Mouse (Mus musculus) liver, embryonic 13.5 days (tissue): ENCODE data around the gene Ppp2r5b. TPM values are rescaled to one million over a fixed set of nuclear protein-coding genes. Genes with fewer than 3 reads are reported as not detected.
A peak's percentile ranks its signal among the peaks of the same experiment; 100 is the strongest.

Experiments used
- ATAC-seq: fragments of 200-750 bp; cut with Nextera tagmentation; 2 replicates; pipeline ENCODE4 v1.8.0; 2017; ENCODE audit warnings: low read depth, mild to moderate bottlenecking, moderate number of reproducible peaks, moderate library complexity
- DNase-seq: peaks from one replicate; pipeline ENCODE4 v3.0.0; 2022
- H3K27ac ChIP-seq: fragments of 300-500 bp; sonication (generic); 2 replicates; pipeline ENCODE4 v1.5.1; 2015; ENCODE audit warnings: moderate library complexity, mild to moderate bottlenecking, inconsistent platforms
- H3K27me3 ChIP-seq: fragments of 300-500 bp; sonication (generic); 2 replicates; pipeline ENCODE4 v1.6.1; 2015; ENCODE audit warnings: mild to moderate bottlenecking, inconsistent platforms
- H3K36me3 ChIP-seq: fragments of 300-500 bp; sonication (generic); 2 replicates; pipeline ENCODE4 v1.6.1; 2015; ENCODE audit warnings: mild to moderate bottlenecking, inconsistent platforms
- H3K4me1 ChIP-seq: fragments of 300-500 bp; sonication (generic); replicated peaks from 2 replicates; pipeline ENCODE4 v1.6.1; 2015; ENCODE audit warnings: inconsistent platforms
- H3K4me2 ChIP-seq: fragments of 300-500 bp; sonication (generic); 2 replicates; pipeline ENCODE4 v1.6.1; 2015; ENCODE audit warnings: inconsistent platforms, mild to moderate bottlenecking, moderate library complexity
- H3K4me3 ChIP-seq: fragments of 300-500 bp; sonication (generic); replicated peaks from 2 replicates; pipeline ENCODE4 v1.5.1; 2015; ENCODE audit warnings: mild to moderate bottlenecking, inconsistent platforms
- H3K9ac ChIP-seq: fragments of 300-500 bp; sonication (generic); 2 replicates; pipeline ENCODE4 v1.6.1; 2015; ENCODE audit warnings: mild to moderate bottlenecking, inconsistent platforms
- H3K9me3 ChIP-seq: fragments of 300-500 bp; sonication (generic); replicated peaks from 2 replicates; pipeline ENCODE4 v1.6.1; 2016; ENCODE audit warnings: inconsistent platforms
- WGBS: fragments of 180-500 bp; shearing (Covaris S2); methylation state at CpG from one replicate; pipeline ENCODE4 v1.1.7; 2015; ENCODE audit not compliant: insufficient replicate concordance; 5-methylcytosine and 5-hydroxymethylcytosine counted together
- polyA plus RNA-seq: library from polyadenylated mRNA; unstranded; fragments of >200 nt; fragmentation: Nextera tagmentation; extraction: Ambion mirVana; gene quantifications from 2 replicates; pipeline ENCODE4 v1.2.1, GENCODE M21; 2015

Gene Ppp2r5b
- 3.5 and 4.9 TPM in 2 replicates for polyA plus RNA-seq

- ATAC-seq, result peak; percentile 87
- H3K27me3 ChIP-seq, result no peaks in the 10 kb centered on the region
- WGBS, result 7% methylated on average over 48 of the region's 48 CpGs
- peak; percentile 93 for DNase-seq
- peak within 1 kb of the TSS; percentile 67 for H3K4me3 ChIP-seq
- H3K4me1 ChIP-seq, result peaks cover 58% of the 10 kb centered on the region
- H3K9me3 ChIP-seq, result no peaks in the 10 kb centered on the region
- H3K27ac ChIP-seq, result peak within 1 kb of the TSS; percentile 98
- H3K9ac ChIP-seq, result peak within 1 kb of the TSS; percentile 80
- H3K36me3 ChIP-seq, result 0 out of 2 replicates have a peak, but pooled peaks cover 5% of the 10 kb centered on the region
- H3K4me2 ChIP-seq, result peak within 1 kb of the TSS; percentile 88
Measured at GRCm38 (mm10) chr19:6235084-6236052, at the start of gene Ppp2r5b. Gene Ppp2r5b (minus strand): TSS chr19:6235872.

DNA sequence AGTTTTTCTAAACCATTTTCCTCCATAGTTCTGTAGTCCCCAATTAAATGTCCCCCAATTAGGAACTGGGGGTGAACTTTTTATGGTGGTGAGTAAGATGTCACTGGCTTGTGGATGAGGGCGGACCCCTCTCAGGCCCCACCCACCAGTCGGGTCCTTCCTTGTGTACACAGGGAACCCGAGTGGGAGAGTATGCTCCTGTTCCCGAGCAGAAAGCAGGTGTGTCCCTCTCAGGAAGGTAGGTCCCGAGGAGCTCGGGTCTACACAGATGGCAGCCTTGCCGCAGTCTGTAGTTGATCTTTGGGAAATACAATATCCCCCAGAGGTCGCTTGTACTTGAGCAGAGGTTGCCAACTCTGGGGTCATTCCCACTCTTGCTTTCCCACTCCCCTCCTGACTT, 49.6 kb upstream of the Ppp2r5b start:
- Histone ChIP-seq H3K4me1 (peaks cover 100% of the 10 kb centered on the region), H3K36me3 (peaks cover 85% of the 10 kb centered on the region), H3K9me3 (no peaks in the 10 kb centered on the region), H3K27me3 (no peaks in the 10 kb centered on the region), H3K4me2 (peak overlapping the region; percentile 66), H3K27ac (peak overlapping the region; percentile 98), H3K9ac (peak overlapping the region; percentile 95), H3K4me3 (peak overlapping the region; percentile 35)
- DNase-seq (peak; percentile 53), ATAC-seq (0 out of 2 replicates have a peak, but pooled peaks have one; percentile 14)
- WGBS, result 15% methylated on average over 8 of the region's 8 CpGs

DNA sequence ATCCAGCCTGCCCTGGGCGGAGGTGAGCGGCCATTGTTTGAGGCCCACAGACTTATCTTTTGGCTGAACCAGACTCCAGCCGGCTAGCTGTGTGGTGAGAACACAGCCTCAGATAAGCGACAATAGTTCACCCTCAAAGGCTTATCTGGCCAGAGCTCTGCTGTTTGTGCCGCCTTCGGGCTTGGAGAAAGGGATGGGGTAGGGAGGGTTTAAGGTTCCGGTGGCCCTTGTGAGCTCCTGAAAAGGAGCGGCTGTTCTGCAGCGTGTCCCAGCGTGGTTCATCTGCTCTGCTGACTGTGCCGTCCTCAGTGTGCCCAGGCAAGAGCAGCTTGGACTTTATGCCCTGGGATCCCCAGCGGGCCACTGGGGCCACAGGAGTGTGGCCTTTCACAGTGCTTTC, 48.8 kb upstream of the Ppp2r5b start:
- peak overlapping the region; percentile 35 for H3K4me3 ChIP-seq
- peak overlapping the region; percentile 98 for H3K27ac ChIP-seq
- DNase-seq (peak; percentile 76), ATAC-seq (peak; percentile 78)
- peaks cover 84% of the 10 kb centered on the region for H3K36me3 ChIP-seq
- H3K9me3 ChIP-seq, result no peaks in the 10 kb centered on the region
- peak overlapping the region; percentile 66 for H3K4me2 ChIP-seq
- WGBS, result 8% methylated on average over 12 of the region's 12 CpGs
- peak overlapping the region; percentile 95 for H3K9ac ChIP-seq
- peaks cover 100% of the 10 kb centered on the region for H3K4me1 ChIP-seq
- no peaks in the 10 kb centered on the region for H3K27me3 ChIP-seq

GRCm38 (mm10) chr19:6283001-6283400, 47.3 kb upstream of the Ppp2r5b start:
- Histone ChIP-seq H3K27me3 (no peaks in the 10 kb centered on the region), H3K9me3 (no peaks in the 10 kb centered on the region), H3K27ac (peak overlapping the region; percentile 98), H3K4me2 (peak overlapping the region; percentile 66), H3K9ac (peak overlapping the region; percentile 95), H3K36me3 (peaks cover 82% of the 10 kb centered on the region), H3K4me3 (no peak overlapping the region), H3K4me1 (peaks cover 100% of the 10 kb centered on the region)
- ATAC-seq, result peak; percentile 21; the same call in 1 of the 2 replicates
- DNase-seq, result no peak
- WGBS, result 11% methylated on average over 5 of the region's 5 CpGs

GRCm38 (mm10) chr19:6281122-6282020, 45.7 kb upstream of the Ppp2r5b start:
- Histone ChIP-seq H3K4me2 (peak overlapping the region; percentile 98), H3K9me3 (no peaks in the 10 kb centered on the region), H3K27me3 (no peaks in the 10 kb centered on the region), H3K36me3 (peaks cover 66% of the 10 kb centered on the region), H3K27ac (peak overlapping the region; percentile 98), H3K4me3 (no peak overlapping the region), H3K4me1 (peaks cover 91% of the 10 kb centered on the region), H3K9ac (peak overlapping the region; percentile 95)
- ATAC-seq (no peak), DNase-seq (no peak)
- 69% methylated on average over 14 of the region's 14 CpGs for whole genome bisulfite sequencing

- peak overlapping the region; percentile 90; the same call in 1 of the 2 replicates for H3K4me3 ChIP-seq
- H3K27me3 ChIP-seq, result no peaks in the 10 kb centered on the region
- peak overlapping the region; percentile 95 for H3K9ac ChIP-seq
- H3K27ac ChIP-seq, result peak overlapping the region; percentile 98
- no peak for DNase-seq
- 84% methylated on average over 7 of the region's 7 CpGs for WGBS
- no peak for ATAC-seq
- peaks cover 60% of the 10 kb centered on the region for H3K36me3 ChIP-seq
- peak overlapping the region; percentile 98 for H3K4me2 ChIP-seq
- no peaks in the 10 kb centered on the region for H3K9me3 ChIP-seq
- H3K4me1 ChIP-seq, result peaks cover 90% of the 10 kb centered on the region
Measured at GRCm38 (mm10) chr19:6280554-6280953, 44.9 kb upstream of the Ppp2r5b start.

- Histone ChIP-seq H3K36me3 (peaks cover 53% of the 10 kb centered on the region), H3K4me3 (peak overlapping the region; percentile 90), H3K9ac (peak overlapping the region; percentile 95), H3K27ac (peak overlapping the region; percentile 98), H3K4me2 (peak overlapping the region; percentile 98), H3K27me3 (no peaks in the 10 kb centered on the region), H3K9me3 (no peaks in the 10 kb centered on the region), H3K4me1 (peaks cover 86% of the 10 kb centered on the region)
- ATAC-seq (no peak), DNase-seq (no peak)
- WGBS, result 78% methylated on average over 6 of the region's 6 CpGs
Measured at GRCm38 (mm10) chr19:6279481-6280144, 43.9 kb upstream of the Ppp2r5b start.

DNA sequence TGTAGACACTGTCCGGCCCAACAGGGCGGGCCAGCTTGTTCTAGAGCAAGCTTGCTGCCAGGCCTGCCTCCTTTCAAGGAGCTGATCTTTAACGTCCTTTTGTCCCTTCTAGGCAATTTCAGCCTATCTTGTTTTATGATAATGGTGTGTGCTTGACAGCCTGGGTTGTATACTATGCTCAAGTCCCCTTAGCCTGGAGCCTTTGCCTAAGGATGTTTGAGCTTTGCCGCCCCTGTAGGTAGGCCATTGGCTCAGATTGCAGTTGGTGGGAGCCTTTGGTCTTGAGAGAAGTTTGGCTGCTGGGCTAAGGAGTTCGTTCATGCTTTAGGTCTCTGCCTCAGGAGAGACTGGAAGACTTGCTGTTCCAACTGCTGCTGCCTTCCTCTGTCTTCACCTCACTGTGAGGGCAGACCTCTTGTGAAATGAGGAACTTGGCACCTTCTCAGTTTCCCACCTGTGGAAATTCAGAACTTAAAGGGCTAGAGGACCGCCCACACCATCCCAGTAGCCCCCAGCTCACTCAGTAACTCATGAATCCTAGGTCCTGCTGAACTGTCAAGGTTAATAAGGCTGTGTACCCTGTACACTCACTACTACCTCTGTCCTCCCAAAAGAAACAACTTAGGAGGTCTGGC, 42.9 kb upstream of the Ppp2r5b start:
- Histone ChIP-seq H3K27me3 (no peaks in the 10 kb centered on the region), H3K4me1 (peaks cover 86% of the 10 kb centered on the region), H3K27ac (peak overlapping the region; percentile 98), H3K4me2 (peak overlapping the region; percentile 98), H3K4me3 (peak overlapping the region; percentile 90), H3K9me3 (no peaks in the 10 kb centered on the region), H3K9ac (peak overlapping the region; percentile 95), H3K36me3 (peaks cover 49% of the 10 kb centered on the region)
- WGBS, result 35% methylated on average over 6 of the region's 6 CpGs
- DNase-seq, result no peak
- no peak for ATAC-seq

GRCm38 (mm10) chr19:6277661-6278438, 42.2 kb upstream of the Ppp2r5b start:
- Histone ChIP-seq H3K27me3 (no peaks in the 10 kb centered on the region), H3K9me3 (no peaks in the 10 kb centered on the region), H3K9ac (peak overlapping the region; percentile 95), H3K36me3 (peaks cover 42% of the 10 kb centered on the region), H3K4me1 (peaks cover 81% of the 10 kb centered on the region), H3K4me2 (peak overlapping the region; percentile 98), H3K4me3 (peak overlapping the region; percentile 90), H3K27ac (peak overlapping the region; percentile 98)
- WGBS, result 13% methylated on average over 10 of the region's 10 CpGs
- ATAC-seq, result peak; percentile 41
- peak; percentile 68 for DNase-seq
